Mouse (Mus musculus): Measurements from ENCODE around the gene Gm30737.
"Not testable (repeated sequence)": the region's sequence is repeated elsewhere in the genome, so short reads cannot be mapped to it uniquely, and the experiment has no call there.

The Gm30737 gene

DNA sequence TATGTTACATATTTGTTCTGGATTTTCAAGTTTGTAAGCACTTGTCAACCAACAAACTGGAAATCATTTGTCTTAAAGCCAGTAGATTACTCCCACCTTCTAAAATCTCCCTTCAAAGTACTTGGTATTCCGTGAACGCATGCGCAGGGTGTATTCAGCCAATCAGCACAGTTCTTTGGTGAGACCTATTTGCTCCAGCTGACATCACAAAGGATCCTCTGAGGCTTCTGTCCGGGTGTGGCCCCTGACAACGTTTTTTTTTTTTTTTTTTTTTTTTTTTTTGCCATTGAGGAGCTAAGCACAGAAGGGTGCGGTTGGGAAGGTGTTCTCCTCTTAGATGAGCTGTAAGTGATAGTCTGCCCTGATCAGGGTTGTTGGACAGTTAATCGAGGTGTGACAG is at the start of gene Gm30737:
Gm30737 (plus strand) TSS at position 301 of the 400 bp plus-strand sequence.
- DNase-seq (ENCODE audit: low read depth, low spot score) = not testable (repeated sequence)

Data from retina, adult 2 months (tissue).